Mouse (Mus musculus) embryonic facial prominence, embryonic 12.5 days (tissue): ENCODE data around the gene Actl11. TPM values are rescaled to one million over a fixed set of nuclear protein-coding genes. Genes with fewer than 3 reads are reported as not detected.
A peak's percentile ranks its signal among the peaks of the same experiment; 100 is the strongest.

ENCODE experiments used
- ATAC-seq: fragments of 200-750 bp; cut with Nextera tagmentation; 2 replicates; pipeline ENCODE4 v1.8.0; 2017; ENCODE audit not compliant: insufficient number of reproducible peaks, insufficient read depth, low FRiP score, low TSS enrichment
- H3K27ac ChIP-seq: fragments of 300-500 bp; sonication (generic); 2 replicates; pipeline ENCODE4 v1.5.1; 2016; ENCODE audit warnings: mild to moderate bottlenecking
- H3K27me3 ChIP-seq: fragments of 300-500 bp; sonication (generic); 2 replicates; pipeline ENCODE4 v1.6.1; 2016; ENCODE audit warnings: mild to moderate bottlenecking, moderate library complexity
- H3K36me3 ChIP-seq: fragments of 300-500 bp; sonication (generic); 2 replicates; pipeline ENCODE4 v1.6.1; 2016; ENCODE audit warnings: mild to moderate bottlenecking
- H3K4me1 ChIP-seq: fragments of 300-500 bp; sonication (generic); 2 replicates; pipeline ENCODE4 v1.6.1; 2016
- H3K4me2 ChIP-seq: fragments of 300-500 bp; sonication (generic); replicated peaks from 2 replicates; pipeline ENCODE4 v1.6.1; 2016; ENCODE audit warnings: mild to moderate bottlenecking, moderate library complexity
- H3K4me3 ChIP-seq: fragments of 300-500 bp; sonication (generic); 2 replicates; pipeline ENCODE4 v1.5.1; 2016; ENCODE audit warnings: mild to moderate bottlenecking
- H3K9ac ChIP-seq: fragments of 300-500 bp; sonication (generic); 2 replicates; pipeline ENCODE4 v1.6.1; 2016; ENCODE audit warnings: mild to moderate bottlenecking, moderate library complexity
- H3K9me3 ChIP-seq: fragments of 300-500 bp; sonication (generic); 2 replicates; pipeline ENCODE4 v1.6.1; 2016; ENCODE audit warnings: mild to moderate bottlenecking, moderate library complexity
- WGBS: fragments of 180-500 bp; shearing (Covaris S2); methylation state at CpG from one replicate; pipeline ENCODE4 v1.1.7; 2016; 5-methylcytosine and 5-hydroxymethylcytosine counted together
- polyA plus RNA-seq: library from polyadenylated mRNA; unstranded; fragments of >200 nt; fragmentation: Nextera tagmentation; extraction: Ambion mirVana; gene quantifications from 2 replicates; pipeline ENCODE4 v1.2.1, GENCODE M21; 2016

The Actl11 gene
- polyA plus RNA-seq, 1 experiment from 2014 or later = not detected

GRCm38 (mm10) chr9:107906252-107906966 lies 21.9 kb upstream of the Actl11 start, which contains the start of gene Mst1r:
Mst1r (plus strand) TSS chr9:107906873.
- H3K36me3 ChIP-seq = peaks cover 11% of the 10 kb centered on the region; the same call in 1 of the 2 replicates
- peak; percentile 76 for ATAC-seq
- WGBS = 16% methylated on average over 19 of the region's 19 CpGs
- H3K9me3 ChIP-seq = no peaks in the 10 kb centered on the region
- H3K27ac ChIP-seq = peak within 1 kb of the TSS; percentile 56
- peak within 1 kb of the TSS; percentile 22 for H3K9ac ChIP-seq
- H3K4me1 ChIP-seq = peaks cover 31% of the 10 kb centered on the region
- peak within 1 kb of the TSS; percentile 33 for H3K4me3 ChIP-seq
- peak within 1 kb of the TSS; percentile 69 for H3K4me2 ChIP-seq
- peaks cover 5% of the 10 kb centered on the region; the same call in 1 of the 2 replicates for H3K27me3 ChIP-seq

GRCm38 (mm10) chr9:107906967-107907800 lies 21.1 kb upstream of the Actl11 start:
- Histone ChIP-seq H3K27me3 (no peaks in the 10 kb centered on the region), H3K4me1 (peaks cover 31% of the 10 kb centered on the region), H3K27ac (peak overlapping the region; percentile 56), H3K4me3 (peak overlapping the region; percentile 33), H3K36me3 (peaks cover 8% of the 10 kb centered on the region; the same call in 1 of the 2 replicates), H3K9me3 (no peaks in the 10 kb centered on the region), H3K4me2 (peak overlapping the region; percentile 69), H3K9ac (peak overlapping the region; percentile 22)
- no peak; the same call in 1 of the 2 replicates for ATAC-seq
- WGBS = 50% methylated on average over 31 of the region's 31 CpGs

- Histone ChIP-seq H3K4me2 (peak overlapping the region; percentile 31), H3K9me3 (no peaks in the 10 kb centered on the region), H3K9ac (no peak overlapping the region), H3K36me3 (peaks cover 2% of the 10 kb centered on the region; the same call in 1 of the 2 replicates), H3K4me3 (no peak overlapping the region), H3K27me3 (no peaks in the 10 kb centered on the region), H3K27ac (no peak overlapping the region), H3K4me1 (peaks cover 31% of the 10 kb centered on the region)
- ATAC-seq = no peak
- 81% methylated on average over 14 of the region's 14 CpGs for WGBS
Observed at GRCm38 (mm10) chr9:107907801-107908120, 20.5 kb upstream of the Actl11 start.

- WGBS = 40% methylated on average over 18 of the region's 18 CpGs
- H3K9me3 ChIP-seq = no peaks in the 10 kb centered on the region
- H3K4me1 ChIP-seq = peaks cover 31% of the 10 kb centered on the region
- no peak for ATAC-seq
- H3K9ac ChIP-seq = no peak overlapping the region
- no peak overlapping the region for H3K27ac ChIP-seq
- H3K36me3 ChIP-seq = no peaks in the 10 kb centered on the region
- no peaks in the 10 kb centered on the region for H3K27me3 ChIP-seq
- peak overlapping the region; percentile 31 for H3K4me2 ChIP-seq
- no peak overlapping the region for H3K4me3 ChIP-seq
Observed at GRCm38 (mm10) chr9:107908410-107909158, 19.7 kb upstream of the Actl11 start.

- H3K36me3 ChIP-seq = no peaks in the 10 kb centered on the region
- peaks cover 31% of the 10 kb centered on the region for H3K4me1 ChIP-seq
- H3K4me2 ChIP-seq = no peak overlapping the region
- H3K4me3 ChIP-seq = no peak overlapping the region
- 87% methylated on average over 15 of the region's 15 CpGs for WGBS
- no peak overlapping the region for H3K9ac ChIP-seq
- ATAC-seq = no peak
- H3K27me3 ChIP-seq = no peaks in the 10 kb centered on the region
- H3K27ac ChIP-seq = no peak overlapping the region
- H3K9me3 ChIP-seq = no peaks in the 10 kb centered on the region
Observed at GRCm38 (mm10) chr9:107910025-107910769, 18.1 kb upstream of the Actl11 start.

- no peaks in the 10 kb centered on the region; the same call in 1 of the 2 replicates for H3K36me3 ChIP-seq
- H3K9me3 ChIP-seq = no peaks in the 10 kb centered on the region
- H3K4me2 ChIP-seq = no peak overlapping the region
- peaks cover 9% of the 10 kb centered on the region for H3K4me1 ChIP-seq
- 78% methylated on average over 16 of the region's 16 CpGs for WGBS
- no peaks in the 10 kb centered on the region for H3K27me3 ChIP-seq
- no peak overlapping the region for H3K9ac ChIP-seq
- H3K27ac ChIP-seq = no peak overlapping the region
- ATAC-seq = no peak
- H3K4me3 ChIP-seq = no peak overlapping the region
Observed at GRCm38 (mm10) chr9:107914764-107915420, 13.4 kb upstream of the Actl11 start.

GRCm38 (mm10) chr9:107917895-107918608 lies 10.2 kb upstream of the Actl11 start:
- no peak overlapping the region for H3K4me2 ChIP-seq
- peaks cover 9% of the 10 kb centered on the region for H3K4me1 ChIP-seq
- 28% methylated on average over 13 of the region's 13 CpGs for WGBS
- no peaks in the 10 kb centered on the region for H3K27me3 ChIP-seq
- no peaks in the 10 kb centered on the region for H3K9me3 ChIP-seq
- H3K4me3 ChIP-seq = no peak overlapping the region
- H3K27ac ChIP-seq = no peak overlapping the region
- peak; percentile 31; the same call in 1 of the 2 replicates for ATAC-seq
- no peaks in the 10 kb centered on the region; the same call in 1 of the 2 replicates for H3K36me3 ChIP-seq
- no peak overlapping the region for H3K9ac ChIP-seq

GRCm38 (mm10) chr9:107918884-107919283 lies 9.4 kb upstream of the Actl11 start:
- no peaks in the 10 kb centered on the region for H3K27me3 ChIP-seq
- peaks cover 9% of the 10 kb centered on the region for H3K4me1 ChIP-seq
- H3K9ac ChIP-seq = no peak overlapping the region
- ATAC-seq = no peak
- no peak overlapping the region for H3K27ac ChIP-seq
- H3K9me3 ChIP-seq = no peaks in the 10 kb centered on the region
- H3K36me3 ChIP-seq = no peaks in the 10 kb centered on the region; the same call in 1 of the 2 replicates
- 81% methylated on average over 6 of the region's 6 CpGs for WGBS
- H3K4me2 ChIP-seq = no peak overlapping the region
- no peak overlapping the region for H3K4me3 ChIP-seq

- Histone ChIP-seq H3K9ac (no peak overlapping the region), H3K36me3 (no peaks in the 10 kb centered on the region; the same call in 1 of the 2 replicates), H3K27me3 (no peaks in the 10 kb centered on the region), H3K4me3 (no peak overlapping the region), H3K4me1 (peaks cover 11% of the 10 kb centered on the region), H3K4me2 (no peak overlapping the region), H3K9me3 (no peaks in the 10 kb centered on the region), H3K27ac (no peak overlapping the region)
- no peak for ATAC-seq
- 81% methylated on average over 5 of the region's 5 CpGs for WGBS
Observed at GRCm38 (mm10) chr9:107919441-107919840, 8.8 kb upstream of the Actl11 start.

- H3K9ac ChIP-seq = no peak overlapping the region
- whole genome bisulfite sequencing = 34% methylated on average over 7 of the region's 7 CpGs
- H3K9me3 ChIP-seq = no peaks in the 10 kb centered on the region
- 0 out of 2 replicates have a peak, but pooled peaks cover 6% of the 10 kb centered on the region for H3K27me3 ChIP-seq
- H3K4me1 ChIP-seq = peaks cover 11% of the 10 kb centered on the region
- H3K4me2 ChIP-seq = no peak overlapping the region
- ATAC-seq = no peak
- no peak overlapping the region for H3K27ac ChIP-seq
- H3K4me3 ChIP-seq = no peak overlapping the region
- no peaks in the 10 kb centered on the region for H3K36me3 ChIP-seq
Observed at GRCm38 (mm10) chr9:107923021-107923420, 5.2 kb upstream of the Actl11 start.
